Comparison of ENCODE assay signal across 22 mouse cellular contexts in the genomic region with DNA sequence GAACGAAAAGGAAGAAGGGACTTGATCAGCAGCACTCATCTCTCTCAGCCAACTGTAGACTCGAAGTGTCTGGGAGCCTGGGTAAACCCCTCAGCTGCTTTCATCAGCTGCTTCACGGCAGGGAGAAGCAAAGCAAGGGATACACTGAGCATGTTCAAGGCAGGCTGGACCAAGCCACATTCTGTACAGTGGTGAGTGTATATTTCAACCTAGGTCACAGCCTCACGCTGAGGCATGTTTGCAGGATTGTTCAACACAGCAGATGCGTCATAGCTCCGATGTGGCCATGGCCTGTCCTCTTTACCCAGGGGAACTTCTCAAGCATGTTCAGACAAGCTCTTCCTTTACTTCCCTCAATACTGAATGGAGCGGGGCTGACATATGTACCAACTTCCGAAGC.
DNase-seq lines count a peak whose midpoint lies in the region; ATAC-seq and TF ChIP-seq lines count a peak whose summit lies in the region.
"Had no signal": no experiment of that assay in that cellular context is flagged by ENCODE, and none has a peak within 500 bp of the region (broad histone marks: within the 10 kb centered on the region; RNA-seq: fewer than 3 reads in every experiment).

No protein-coding gene starts in this region.

- no peak overlapping the region for H3K9ac ChIP-seq in intestine, embryonic 14.5 days (ENCODE audit: low read length)
- no peak overlapping the region for H3K9ac ChIP-seq in intestine, postnatal 0 days (ENCODE audit: low read depth, low read length)
- H3K9ac ChIP-seq in stomach, postnatal 0 days (ENCODE audit: low read length), result no peak overlapping the region
- H3K9ac ChIP-seq: embryonic facial prominence, embryonic 12.5 days; forebrain, embryonic 13.5 days; forebrain, postnatal 0 days; hindbrain, embryonic 12.5 days had no signal

- H3K36me3 ChIP-seq in intestine, embryonic 14.5 days (ENCODE audit: control insufficient read depth, insufficient read depth, low read length), result no peaks in the 10 kb centered on the region
- no peaks in the 10 kb centered on the region for H3K36me3 ChIP-seq in intestine, postnatal 0 days (ENCODE audit: control insufficient read depth, insufficient read depth)
- H3K36me3 ChIP-seq in stomach, postnatal 0 days (ENCODE audit: control insufficient read depth, insufficient read depth, low read length), result no peaks in the 10 kb centered on the region
- H3K36me3 ChIP-seq: embryonic facial prominence, embryonic 12.5 days; heart, embryonic 10.5 days; hindbrain, embryonic 12.5 days had no signal

- TF ChIP-seq EP300 in stomach, postnatal 0 days (optimal IDR thresholded peaks at IDR 0.05), result no peak

- TF ChIP-seq CTCF in intestine, postnatal 0 days (IDR thresholded peaks at IDR 0.05; ENCODE audit: low read depth), result no peak
- no peak for TF ChIP-seq CTCF in stomach, postnatal 0 days (IDR thresholded peaks at IDR 0.05; ENCODE audit: low read depth)

- H3K4me3 ChIP-seq in intestine, embryonic 14.5 days (ENCODE audit: low read depth, low read length), result no peak overlapping the region
- H3K4me3 ChIP-seq in intestine, postnatal 0 days (ENCODE audit: low read depth, low read length), result no peak overlapping the region
- H3K4me3 ChIP-seq in stomach, postnatal 0 days (ENCODE audit: low read depth, low read length), result no peak overlapping the region
- H3K4me3 ChIP-seq: embryonic facial prominence, embryonic 12.5 days; forebrain, embryonic 13.5 days; heart, embryonic 10.5 days; hindbrain, embryonic 12.5 days had no signal

- no peak for ATAC-seq in intestine, embryonic 14.5 days (replicated peaks; ENCODE audit: low FRiP score, low TSS enrichment, low read depth)
- ATAC-seq in intestine, postnatal 0 days, result no peak
- ATAC-seq in stomach, postnatal 0 days (ENCODE audit: low FRiP score, low TSS enrichment), result 0 out of 2 replicates have a peak, but pooled peaks have one; percentile 40
- ATAC-seq: forebrain, embryonic 13.5 days; forebrain, postnatal 0 days; hindbrain, embryonic 16.5 days had no signal

- DNase-seq in intestine, embryonic 14.5 days (ENCODE audit: low spot score), result peak; percentile 31
- peak; percentile 32 for DNase-seq in urinary bladder, adult 2 months (ENCODE audit: low spot score)
- DNase-seq in urinary bladder, postnatal 10 days (ENCODE audit: low spot score), result no peak
- DNase-seq in gonadal fat pad, adult 2 months (ENCODE audit: low read depth), result peak; percentile 14
- no peak for DNase-seq in stomach, postnatal 0 days (ENCODE audit: low spot score)
- no peak for DNase-seq in lung, postnatal 10 days
- no peak for DNase-seq in neural tube, embryonic 10.5 days (ENCODE audit: extremely low spot score, low spot score)
- DNase-seq: adrenal gland, adult 2 months; adrenal gland, postnatal 25 days; cerebellum, adult 2 months; cerebellum, postnatal 10 days; embryo, embryonic 11 days; forebrain, postnatal 0 days; gastrocnemius, postnatal 14 days; heart, postnatal 10 days; heart, postnatal 4 days had no signal

- H3K9me3 ChIP-seq in intestine, embryonic 14.5 days (ENCODE audit: control insufficient read depth, low read length), result no peaks in the 10 kb centered on the region
- no peaks in the 10 kb centered on the region for H3K9me3 ChIP-seq in intestine, postnatal 0 days (ENCODE audit: control insufficient read depth)
- H3K9me3 ChIP-seq in stomach, postnatal 0 days (ENCODE audit: control insufficient read depth, low read length), result no peaks in the 10 kb centered on the region
- H3K9me3 ChIP-seq: embryonic facial prominence, embryonic 12.5 days; forebrain, embryonic 13.5 days; heart, embryonic 10.5 days; hindbrain, embryonic 12.5 days had no signal

- H3K4me2 ChIP-seq in intestine, embryonic 14.5 days (ENCODE audit: low read length), result no peak overlapping the region
- no peak overlapping the region for H3K4me2 ChIP-seq in intestine, postnatal 0 days (replicated peaks; ENCODE audit: low read depth)
- H3K4me2 ChIP-seq in stomach, postnatal 0 days (replicated peaks; ENCODE audit: low read depth), result no peak overlapping the region
- H3K4me2 ChIP-seq: embryonic facial prominence, embryonic 12.5 days; forebrain, embryonic 13.5 days; hindbrain, embryonic 12.5 days had no signal

- H3K27me3 ChIP-seq in intestine, embryonic 14.5 days (replicated peaks; ENCODE audit: control insufficient read depth, insufficient read depth, low read length), result no peaks in the 10 kb centered on the region
- no peaks in the 10 kb centered on the region for H3K27me3 ChIP-seq in intestine, postnatal 0 days (replicated peaks; ENCODE audit: control insufficient read depth, insufficient read depth, low read length)
- H3K27me3 ChIP-seq in stomach, postnatal 0 days (ENCODE audit: control insufficient read depth, insufficient read depth, low read length), result no peaks in the 10 kb centered on the region
- H3K27me3 ChIP-seq: embryonic facial prominence, embryonic 12.5 days; forebrain, embryonic 13.5 days; hindbrain, embryonic 12.5 days had no signal

- peaks cover 8% of the 10 kb centered on the region; the same call in 1 of the 2 replicates for H3K4me1 ChIP-seq in intestine, embryonic 14.5 days (replicated peaks; ENCODE audit: control insufficient read depth, insufficient read depth, low read length)
- no peaks in the 10 kb centered on the region for H3K4me1 ChIP-seq in intestine, postnatal 0 days (replicated peaks; ENCODE audit: control insufficient read depth, insufficient read depth, low read length)
- H3K4me1 ChIP-seq in stomach, postnatal 0 days (replicated peaks; ENCODE audit: control insufficient read depth, insufficient read depth), result no peaks in the 10 kb centered on the region
- H3K4me1 ChIP-seq: forebrain, embryonic 13.5 days had no signal

- no peak overlapping the region for H3K27ac ChIP-seq in intestine, embryonic 14.5 days (ENCODE audit: low read depth)
- no peak overlapping the region for H3K27ac ChIP-seq in intestine, postnatal 0 days (ENCODE audit: low read depth, low read length)
- H3K27ac ChIP-seq in stomach, postnatal 0 days (replicated peaks), result no peak overlapping the region
- H3K27ac ChIP-seq: embryonic facial prominence, embryonic 12.5 days; forebrain, embryonic 13.5 days; heart, embryonic 10.5 days; hindbrain, embryonic 12.5 days had no signal

- 81% methylated on average over 8 of the region's 8 CpGs for WGBS in intestine, embryonic 14.5 days
- WGBS in intestine, postnatal 0 days, result 68% methylated on average over 8 of the region's 8 CpGs
- WGBS in stomach, postnatal 0 days, result 58% methylated on average over 8 of the region's 8 CpGs

Comparison
In these comparisons a context has a peak if more than half of its experiments do, and no peak if none do; other contexts are left out.
1. DNase-seq: peak in intestine, embryonic 14.5 days (single experiment), urinary bladder, adult 2 months (single experiment) and gonadal fat pad, adult 2 months (single experiment); none in urinary bladder, postnatal 10 days (single experiment), stomach, postnatal 0 days (single experiment), lung, postnatal 10 days (single experiment) and neural tube, embryonic 10.5 days (single experiment).